Mouse (Mus musculus): Measurements from ENCODE around the gene Ppara. TPM values are rescaled to one million over a fixed set of nuclear protein-coding genes. Genes with fewer than 3 reads are reported as not detected.

The Ppara gene
- polyA plus RNA-seq, 1 experiment from 2014 or later, result 0.75 TPM

- Histone ChIP-seq H3K36me3 (replicated peaks) (no peaks in the 10 kb centered on the region), H3K27me3 (replicated peaks; ENCODE audit: low read depth, poor library complexity, severe bottlenecking) (peaks cover 89% of the 10 kb centered on the region), H3K9me3 (no peaks in the 10 kb centered on the region), H3K4me3 (peak overlapping the region; percentile 83), H3K27ac (replicated peaks) (peak overlapping the region; percentile 49; the same call in 1 of the 2 replicates), H3K4me1 (peaks cover 17% of the 10 kb centered on the region)
- WGBS, result under 1% methylated on average over 25 of the region's 25 CpGs
- no peak for DNase-seq (ENCODE audit: low spot score)
Measured at GRCm38 (mm10) chr15:85735836-85736190, 1.0 kb downstream of the Ppara start.

DNA sequence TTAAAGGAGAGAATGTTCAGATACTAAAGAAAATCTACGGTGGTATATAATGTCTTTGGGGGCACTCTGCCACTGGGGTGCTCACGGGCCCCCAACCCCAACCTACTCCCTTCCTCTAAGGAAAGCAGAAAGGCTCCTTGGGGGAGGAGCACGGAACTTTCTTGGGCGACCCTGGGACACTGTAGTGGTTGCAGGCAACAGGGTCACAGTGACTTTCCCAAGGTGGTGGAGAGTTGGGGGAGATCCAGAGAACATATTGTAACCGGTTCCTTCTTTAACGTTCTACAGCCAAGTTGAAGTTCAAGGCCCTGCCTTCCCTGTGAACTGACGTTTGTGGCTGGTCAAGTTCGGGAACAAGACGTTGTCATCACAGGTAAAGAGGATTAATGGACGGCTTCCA lies 1.7 kb downstream of the Ppara start:
- WGBS, result 54% methylated on average over 10 of the region's 10 CpGs
- no peak for DNase-seq (ENCODE audit: low spot score)
- Histone ChIP-seq H3K9me3 (no peaks in the 10 kb centered on the region), H3K4me3 (no peak overlapping the region), H3K36me3 (replicated peaks) (no peaks in the 10 kb centered on the region), H3K27me3 (replicated peaks; ENCODE audit: low read depth, poor library complexity, severe bottlenecking) (peaks cover 88% of the 10 kb centered on the region), H3K4me1 (peaks cover 17% of the 10 kb centered on the region), H3K27ac (replicated peaks) (no peak overlapping the region)

GRCm38 (mm10) chr15:85738416-85738815 lies 3.6 kb downstream of the Ppara start:
- DNase-seq (ENCODE audit: low spot score), result no peak
- Histone ChIP-seq H3K27me3 (replicated peaks; ENCODE audit: low read depth, poor library complexity, severe bottlenecking) (peaks cover 72% of the 10 kb centered on the region), H3K36me3 (replicated peaks) (no peaks in the 10 kb centered on the region), H3K4me3 (no peak overlapping the region), H3K4me1 (peaks cover 17% of the 10 kb centered on the region), H3K9me3 (no peaks in the 10 kb centered on the region), H3K27ac (replicated peaks) (no peak overlapping the region)
- WGBS, result 82% methylated on average over 3 of the region's 3 CpGs

DNA sequence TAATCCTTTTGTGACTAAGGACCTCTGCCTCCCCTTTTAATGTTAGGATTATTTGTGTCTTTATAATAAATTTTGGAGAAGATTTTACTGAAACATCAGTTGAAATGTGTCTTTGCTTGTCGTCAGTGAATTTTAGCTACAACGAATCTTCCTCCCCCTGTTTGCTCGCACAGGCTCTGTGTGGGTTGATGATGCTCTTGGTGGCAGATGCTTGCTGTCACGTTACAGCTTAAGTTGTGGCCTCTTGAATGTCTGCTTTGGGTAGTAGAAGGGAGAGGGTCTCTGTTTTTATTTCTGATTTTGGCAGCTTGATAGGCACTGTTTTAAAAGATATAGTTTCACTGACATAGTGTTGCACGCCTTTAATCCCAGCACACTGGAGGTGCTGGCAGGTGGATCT lies 4.2 kb downstream of the Ppara start:
- no peak for DNase-seq (ENCODE audit: low spot score)
- H3K36me3 ChIP-seq (replicated peaks), result no peaks in the 10 kb centered on the region
- H3K27ac ChIP-seq (replicated peaks), result no peak overlapping the region
- H3K27me3 ChIP-seq (replicated peaks; ENCODE audit: low read depth, poor library complexity, severe bottlenecking), result peaks cover 71% of the 10 kb centered on the region
- WGBS, result 76% methylated on average over 5 of the region's 5 CpGs
- H3K4me1 ChIP-seq, result peaks cover 17% of the 10 kb centered on the region
- no peak overlapping the region for H3K4me3 ChIP-seq
- H3K9me3 ChIP-seq, result no peaks in the 10 kb centered on the region

DNA sequence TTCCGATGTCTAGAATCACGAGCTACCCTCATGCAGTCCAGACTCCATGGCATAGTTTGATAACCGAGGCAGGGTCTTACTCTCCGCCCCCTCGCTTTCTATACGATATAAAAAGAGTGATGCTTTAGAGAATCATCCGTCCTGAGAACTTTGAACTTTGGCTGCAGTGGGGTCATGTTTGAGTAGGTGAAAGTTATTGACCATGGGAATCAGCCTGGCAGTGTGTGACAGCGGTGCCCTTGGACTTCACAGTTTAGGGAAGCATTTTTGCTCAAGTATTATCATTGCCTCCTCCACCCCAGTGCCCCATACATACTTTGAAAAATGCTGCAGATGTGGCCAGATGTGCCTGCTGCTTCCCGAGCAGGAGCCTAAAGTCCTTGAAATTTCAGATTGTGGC lies 7.8 kb downstream of the Ppara start:
- Histone ChIP-seq H3K27me3 (replicated peaks; ENCODE audit: low read depth, poor library complexity, severe bottlenecking) (peaks cover 42% of the 10 kb centered on the region), H3K27ac (replicated peaks) (no peak overlapping the region), H3K36me3 (replicated peaks) (no peaks in the 10 kb centered on the region), H3K4me3 (no peak overlapping the region), H3K4me1 (no peaks in the 10 kb centered on the region), H3K9me3 (no peaks in the 10 kb centered on the region)
- DNase-seq (ENCODE audit: low spot score), result no peak
- WGBS, result 88% methylated on average over 9 of the region's 9 CpGs

- no peak for DNase-seq (ENCODE audit: low spot score)
- peaks cover 32% of the 10 kb centered on the region for H3K27me3 ChIP-seq (replicated peaks; ENCODE audit: low read depth, poor library complexity, severe bottlenecking)
- no peaks in the 10 kb centered on the region for H3K4me1 ChIP-seq
- no peak overlapping the region for H3K4me3 ChIP-seq
- no peaks in the 10 kb centered on the region for H3K36me3 ChIP-seq (replicated peaks)
- H3K27ac ChIP-seq (replicated peaks), result no peak overlapping the region
- H3K9me3 ChIP-seq, result no peaks in the 10 kb centered on the region
- 73% methylated on average over 3 of the region's 3 CpGs for WGBS
Measured at GRCm38 (mm10) chr15:85743946-85744345, 9.2 kb downstream of the Ppara start.

DNA sequence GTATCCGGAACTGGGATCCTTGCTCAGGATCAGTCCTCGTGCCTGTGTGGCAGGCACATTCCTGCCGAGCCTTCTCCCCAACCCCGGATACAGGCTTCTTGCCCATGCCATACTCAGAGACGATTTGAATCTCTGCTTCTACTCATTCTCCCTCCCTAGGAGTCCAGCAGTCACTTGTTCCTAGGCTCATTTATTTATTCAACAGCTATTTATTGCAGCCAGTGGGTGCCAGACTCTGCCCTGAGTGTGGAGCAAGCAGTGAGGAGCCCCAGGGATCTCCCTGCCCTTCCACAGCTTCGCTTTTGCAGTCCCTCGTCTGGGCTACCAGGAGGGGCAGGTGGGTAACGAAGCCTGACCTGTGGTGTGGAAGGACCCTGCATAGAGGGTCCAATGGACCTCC lies 11.4 kb downstream of the Ppara start:
- H3K4me1 ChIP-seq, result no peaks in the 10 kb centered on the region
- no peak overlapping the region for H3K27ac ChIP-seq (replicated peaks)
- H3K36me3 ChIP-seq (replicated peaks), result no peaks in the 10 kb centered on the region
- DNase-seq (ENCODE audit: low spot score), result no peak
- WGBS, result 80% methylated on average over 8 of the region's 8 CpGs
- H3K9me3 ChIP-seq, result no peaks in the 10 kb centered on the region
- H3K4me3 ChIP-seq, result no peak overlapping the region
- peaks cover 14% of the 10 kb centered on the region for H3K27me3 ChIP-seq (replicated peaks; ENCODE audit: low read depth, poor library complexity, severe bottlenecking)

DNA sequence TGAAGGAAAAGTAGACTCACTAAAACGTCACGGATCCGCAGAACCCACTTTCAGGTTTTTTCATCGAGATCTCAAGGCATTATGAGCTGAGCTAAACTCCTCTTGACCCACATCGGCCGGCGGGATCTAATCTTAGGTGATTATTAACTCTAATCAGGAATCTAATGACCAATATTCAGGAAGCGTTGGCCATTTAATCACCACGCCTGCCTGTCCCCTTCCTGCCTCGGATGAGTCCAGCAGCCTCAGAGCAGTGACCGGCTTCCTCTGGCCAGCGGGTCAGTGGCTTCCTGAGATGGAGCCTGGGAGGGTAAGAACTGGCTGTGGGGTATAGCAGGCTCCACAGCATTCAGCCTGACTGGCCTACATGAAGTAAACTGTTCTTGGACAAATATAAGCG lies 11.9 kb downstream of the Ppara start:
- Histone ChIP-seq H3K27me3 (replicated peaks; ENCODE audit: low read depth, poor library complexity, severe bottlenecking) (peaks cover 14% of the 10 kb centered on the region), H3K9me3 (no peaks in the 10 kb centered on the region), H3K36me3 (replicated peaks) (no peaks in the 10 kb centered on the region), H3K4me1 (no peaks in the 10 kb centered on the region), H3K4me3 (no peak overlapping the region), H3K27ac (replicated peaks) (no peak overlapping the region)
- no peak for DNase-seq (ENCODE audit: low spot score)
- WGBS, result 87% methylated on average over 13 of the region's 13 CpGs

DNA sequence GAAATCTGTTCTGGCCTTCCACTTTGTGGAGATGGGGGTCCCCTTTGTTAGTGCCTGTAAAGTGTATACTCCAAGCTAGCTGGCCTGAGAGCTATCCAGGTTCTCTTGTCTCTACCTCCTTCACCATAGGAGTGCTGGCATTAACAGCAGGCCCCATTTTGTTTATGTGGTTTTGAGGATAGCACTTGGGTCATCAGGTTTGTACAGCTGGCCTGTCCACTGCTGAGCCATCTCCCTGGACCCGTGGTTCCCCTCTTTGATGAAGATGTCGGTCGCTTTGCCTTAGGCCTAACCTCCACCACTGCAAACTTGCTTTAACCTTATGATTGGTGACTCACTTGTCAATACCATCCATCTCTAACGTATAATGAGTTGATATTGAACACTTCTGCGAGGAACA lies 13.2 kb downstream of the Ppara start:
- WGBS, result 86% methylated on average over 5 of the region's 5 CpGs
- H3K36me3 ChIP-seq (replicated peaks), result no peaks in the 10 kb centered on the region
- H3K27me3 ChIP-seq (replicated peaks; ENCODE audit: low read depth, poor library complexity, severe bottlenecking), result peaks cover 14% of the 10 kb centered on the region
- no peaks in the 10 kb centered on the region for H3K4me1 ChIP-seq
- H3K9me3 ChIP-seq, result no peaks in the 10 kb centered on the region
- no peak overlapping the region for H3K4me3 ChIP-seq
- no peak for DNase-seq (ENCODE audit: low spot score)
- no peak overlapping the region for H3K27ac ChIP-seq (replicated peaks)

GRCm38 (mm10) chr15:85748466-85748865 lies 13.7 kb downstream of the Ppara start:
- no peaks in the 10 kb centered on the region for H3K9me3 ChIP-seq
- H3K4me3 ChIP-seq, result no peak overlapping the region
- no peaks in the 10 kb centered on the region for H3K36me3 ChIP-seq (replicated peaks)
- DNase-seq (ENCODE audit: low spot score), result no peak
- 78% methylated on average over 3 of the region's 3 CpGs for WGBS
- no peaks in the 10 kb centered on the region for H3K4me1 ChIP-seq
- no peak overlapping the region for H3K27ac ChIP-seq (replicated peaks)
- H3K27me3 ChIP-seq (replicated peaks; ENCODE audit: low read depth, poor library complexity, severe bottlenecking), result peaks cover 11% of the 10 kb centered on the region

DNA sequence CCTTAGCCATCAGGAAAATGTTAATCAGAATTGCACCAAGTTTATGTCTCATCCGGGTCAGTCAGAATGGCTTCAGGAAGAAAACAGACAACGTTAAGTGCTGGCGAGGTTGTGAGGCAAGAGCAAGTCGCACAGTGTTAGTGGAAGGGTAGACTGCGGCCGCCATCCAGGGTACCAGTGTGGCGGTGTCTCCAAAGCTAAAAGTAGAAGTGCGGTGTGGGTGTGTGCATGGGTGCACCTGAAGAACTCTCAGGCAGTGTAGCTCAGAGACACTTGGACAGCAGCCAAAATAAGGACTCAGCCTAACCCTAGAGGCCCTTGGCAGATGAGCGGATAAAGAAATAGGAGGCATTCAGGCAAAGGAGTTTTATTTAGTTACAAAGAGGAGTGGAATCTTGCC lies 14.4 kb downstream of the Ppara start:
- H3K27me3 ChIP-seq (replicated peaks; ENCODE audit: low read depth, poor library complexity, severe bottlenecking), result peaks cover 7% of the 10 kb centered on the region; the same call in 1 of the 2 replicates
- WGBS, result 94% methylated on average over 9 of the region's 9 CpGs
- no peak overlapping the region for H3K4me3 ChIP-seq
- no peaks in the 10 kb centered on the region for H3K9me3 ChIP-seq
- no peaks in the 10 kb centered on the region for H3K36me3 ChIP-seq (replicated peaks)
- DNase-seq (ENCODE audit: low spot score), result no peak
- no peak overlapping the region for H3K27ac ChIP-seq (replicated peaks)
- H3K4me1 ChIP-seq, result no peaks in the 10 kb centered on the region

GRCm38 (mm10) chr15:85750115-85750514 lies 15.3 kb downstream of the Ppara start:
- no peaks in the 10 kb centered on the region for H3K9me3 ChIP-seq
- WGBS, result 87% methylated on average over 5 of the region's 5 CpGs
- DNase-seq (ENCODE audit: low spot score), result no peak
- H3K36me3 ChIP-seq (replicated peaks), result no peaks in the 10 kb centered on the region
- H3K4me3 ChIP-seq, result no peak overlapping the region
- H3K27ac ChIP-seq (replicated peaks), result no peak overlapping the region
- H3K27me3 ChIP-seq (replicated peaks; ENCODE audit: low read depth, poor library complexity, severe bottlenecking), result no peaks in the 10 kb centered on the region; the same call in 1 of the 2 replicates
- H3K4me1 ChIP-seq, result no peaks in the 10 kb centered on the region

DNA sequence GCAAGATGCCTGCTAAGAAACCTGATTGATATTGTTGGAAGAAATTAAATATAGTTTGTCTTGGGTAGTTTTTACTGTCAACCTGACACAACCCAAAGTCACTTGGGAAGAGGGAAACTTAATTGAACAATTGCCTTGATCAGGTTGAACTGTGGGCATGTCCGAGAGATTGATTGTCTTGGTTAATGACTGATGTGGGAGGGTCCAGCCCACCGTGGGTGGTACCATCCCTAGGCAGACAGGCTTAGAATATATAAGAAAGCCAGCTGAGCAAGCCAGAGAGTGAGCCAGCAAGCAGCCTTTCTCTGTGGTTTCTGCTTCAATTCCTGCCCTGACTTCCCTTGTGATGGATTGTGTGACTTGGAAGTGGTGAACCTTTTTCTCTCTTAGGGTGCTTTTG lies 17.9 kb downstream of the Ppara start:
- Histone ChIP-seq H3K4me1 (no peaks in the 10 kb centered on the region), H3K36me3 (replicated peaks) (no peaks in the 10 kb centered on the region), H3K27ac (replicated peaks) (no peak overlapping the region), H3K27me3 (replicated peaks; ENCODE audit: low read depth, poor library complexity, severe bottlenecking) (no peaks in the 10 kb centered on the region), H3K4me3 (no peak overlapping the region), H3K9me3 (peaks cover 4% of the 10 kb centered on the region; the same call in 1 of the 2 replicates)
- no peak for DNase-seq (ENCODE audit: low spot score)
- 75% methylated on average over 2 of the region's 2 CpGs for WGBS
